Mouse (Mus musculus): ENCODE measurements around the gene Mllt3. TPM values are rescaled to one million over a fixed set of nuclear protein-coding genes. Genes with fewer than 3 reads are reported as not detected.

Gene Mllt3
- polyA plus RNA-seq, 1 experiment from 2014 or later, result 81.7 TPM

GRCm38 (mm10) chr4:88011870-88012572 lies 21.1 kb downstream of the Mllt3 start:
- WGBS, result 58% methylated on average over 4 of the region's 4 CpGs
- H3K4me3 ChIP-seq (replicated peaks), result no peak overlapping the region
- H3K27me3 ChIP-seq, result no peaks in the 10 kb centered on the region
- H3K27ac ChIP-seq, result no peak overlapping the region
- 0 out of 2 replicates have a peak, but pooled peaks have one; percentile 44 for ATAC-seq (ENCODE audit: low FRiP score)
- no peak overlapping the region for H3K9ac ChIP-seq
- no peaks in the 10 kb centered on the region for H3K9me3 ChIP-seq
- no peak overlapping the region for H3K4me2 ChIP-seq
- peaks cover 51% of the 10 kb centered on the region for H3K4me1 ChIP-seq
- peaks cover 11% of the 10 kb centered on the region for H3K36me3 ChIP-seq (replicated peaks)

- H3K27me3 ChIP-seq, result no peaks in the 10 kb centered on the region
Measured at GRCm38 (mm10) chr4:88010441-88010840, 22.7 kb downstream of the Mllt3 start.

GRCm38 (mm10) chr4:88005801-88006200 lies 27.4 kb downstream of the Mllt3 start:
- Histone ChIP-seq H3K27ac (no peak overlapping the region), H3K27me3 (no peaks in the 10 kb centered on the region), H3K4me3 (replicated peaks) (no peak overlapping the region), H3K4me2 (no peak overlapping the region), H3K36me3 (replicated peaks) (peaks cover 7% of the 10 kb centered on the region), H3K9me3 (no peaks in the 10 kb centered on the region), H3K4me1 (no peaks in the 10 kb centered on the region), H3K9ac (no peak overlapping the region)
- ATAC-seq (ENCODE audit: low FRiP score), result no peak
- WGBS, result 93% methylated on average over 3 of the region's 3 CpGs

More at GRCm38 (mm10) chr4:88010441-88010840, 22.7 kb downstream of the Mllt3 start:
- Histone ChIP-seq H3K4me2 (no peak overlapping the region), H3K4me1 (peaks cover 39% of the 10 kb centered on the region), H3K9me3 (no peaks in the 10 kb centered on the region), H3K9ac (no peak overlapping the region), H3K36me3 (replicated peaks) (peaks cover 11% of the 10 kb centered on the region), H3K4me3 (replicated peaks) (no peak overlapping the region), H3K27ac (no peak overlapping the region)
- WGBS, result 93% methylated on average over 5 of the region's 5 CpGs
- no peak for ATAC-seq (ENCODE audit: low FRiP score)

- Histone ChIP-seq H3K4me3 (replicated peaks) (no peak overlapping the region), H3K9me3 (no peaks in the 10 kb centered on the region), H3K4me2 (no peak overlapping the region), H3K27ac (no peak overlapping the region), H3K27me3 (no peaks in the 10 kb centered on the region), H3K4me1 (no peaks in the 10 kb centered on the region), H3K9ac (no peak overlapping the region), H3K36me3 (replicated peaks) (no peaks in the 10 kb centered on the region; the same call in none of the 2 replicates)
- ATAC-seq (ENCODE audit: low FRiP score), result no peak
- 86% methylated on average over 9 of the region's 9 CpGs for WGBS
Measured at GRCm38 (mm10) chr4:88003159-88003948, 29.8 kb downstream of the Mllt3 start.

- H3K9me3 ChIP-seq, result no peaks in the 10 kb centered on the region
- peaks cover 25% of the 10 kb centered on the region for H3K4me1 ChIP-seq
- H3K4me2 ChIP-seq, result no peak overlapping the region
- H3K27me3 ChIP-seq, result no peaks in the 10 kb centered on the region
- no peak for ATAC-seq (ENCODE audit: low FRiP score)
- H3K9ac ChIP-seq, result no peak overlapping the region
- no peak overlapping the region for H3K27ac ChIP-seq
- H3K36me3 ChIP-seq (replicated peaks), result peaks cover 10% of the 10 kb centered on the region
- 91% methylated on average over 5 of the region's 5 CpGs for WGBS
- H3K4me3 ChIP-seq (replicated peaks), result no peak overlapping the region
Measured at GRCm38 (mm10) chr4:87991710-87992109, 41.5 kb downstream of the Mllt3 start.

- peaks cover 8% of the 10 kb centered on the region for H3K36me3 ChIP-seq (replicated peaks)
- H3K9me3 ChIP-seq, result no peaks in the 10 kb centered on the region
- 44% methylated on average over 5 of the region's 5 CpGs for WGBS
- H3K27ac ChIP-seq, result no peak overlapping the region
- no peak overlapping the region for H3K4me3 ChIP-seq (replicated peaks)
- no peak for ATAC-seq (ENCODE audit: low FRiP score)
- H3K4me1 ChIP-seq, result peaks cover 25% of the 10 kb centered on the region
- H3K4me2 ChIP-seq, result no peak overlapping the region
- H3K27me3 ChIP-seq, result no peaks in the 10 kb centered on the region
- no peak overlapping the region for H3K9ac ChIP-seq
Measured at GRCm38 (mm10) chr4:87990940-87991339, 42.2 kb downstream of the Mllt3 start.

GRCm38 (mm10) chr4:87985281-87985680 lies 47.9 kb downstream of the Mllt3 start:
- Histone ChIP-seq H3K27ac (peak overlapping the region; percentile 66; the same call in 1 of the 2 replicates), H3K9me3 (no peaks in the 10 kb centered on the region), H3K4me2 (no peak overlapping the region), H3K27me3 (no peaks in the 10 kb centered on the region), H3K4me1 (peaks cover 48% of the 10 kb centered on the region), H3K36me3 (replicated peaks) (no peaks in the 10 kb centered on the region), H3K9ac (no peak overlapping the region), H3K4me3 (replicated peaks) (no peak overlapping the region)
- WGBS, result 31% methylated on average over 4 of the region's 4 CpGs
- no peak for ATAC-seq (ENCODE audit: low FRiP score)

GRCm38 (mm10) chr4:87984589-87984988 lies 48.6 kb downstream of the Mllt3 start:
- peaks cover 44% of the 10 kb centered on the region for H3K4me1 ChIP-seq
- no peaks in the 10 kb centered on the region for H3K9me3 ChIP-seq
- peak overlapping the region; percentile 66 for H3K27ac ChIP-seq
- WGBS, result 15% methylated on average over 3 of the region's 3 CpGs
- 0 out of 2 replicates have a peak, but pooled peaks have one; percentile 36 for ATAC-seq (ENCODE audit: low FRiP score)
- H3K27me3 ChIP-seq, result no peaks in the 10 kb centered on the region
- no peaks in the 10 kb centered on the region for H3K36me3 ChIP-seq (replicated peaks)
- H3K4me2 ChIP-seq, result peak overlapping the region; percentile 19; the same call in 1 of the 2 replicates
- H3K4me3 ChIP-seq (replicated peaks), result no peak overlapping the region
- no peak overlapping the region for H3K9ac ChIP-seq

GRCm38 (mm10) chr4:87984091-87984490 lies 49.1 kb downstream of the Mllt3 start:
- no peak for ATAC-seq (ENCODE audit: low FRiP score)
- 66% methylated on average over 5 of the region's 5 CpGs for WGBS
- Histone ChIP-seq H3K27ac (no peak overlapping the region), H3K36me3 (replicated peaks) (no peaks in the 10 kb centered on the region), H3K9me3 (no peaks in the 10 kb centered on the region), H3K9ac (no peak overlapping the region), H3K4me1 (peaks cover 39% of the 10 kb centered on the region), H3K4me3 (replicated peaks) (no peak overlapping the region), H3K27me3 (no peaks in the 10 kb centered on the region), H3K4me2 (no peak overlapping the region)

- Histone ChIP-seq H3K4me2 (no peak overlapping the region), H3K36me3 (replicated peaks) (no peaks in the 10 kb centered on the region), H3K9me3 (no peaks in the 10 kb centered on the region), H3K9ac (no peak overlapping the region), H3K27me3 (no peaks in the 10 kb centered on the region), H3K4me3 (replicated peaks) (no peak overlapping the region), H3K4me1 (peaks cover 45% of the 10 kb centered on the region), H3K27ac (no peak overlapping the region)
- ATAC-seq (ENCODE audit: low FRiP score), result no peak
- 73% methylated on average over 5 of the region's 5 CpGs for WGBS
Measured at GRCm38 (mm10) chr4:87982578-87982977, 50.6 kb downstream of the Mllt3 start.

- WGBS, result 70% methylated on average over 11 of the region's 11 CpGs
- H3K4me1 ChIP-seq, result peaks cover 14% of the 10 kb centered on the region
- no peaks in the 10 kb centered on the region for H3K36me3 ChIP-seq (replicated peaks)
- no peaks in the 10 kb centered on the region for H3K9me3 ChIP-seq
- no peak for ATAC-seq (ENCODE audit: low FRiP score)
- H3K4me2 ChIP-seq, result no peak overlapping the region
- no peak overlapping the region for H3K4me3 ChIP-seq (replicated peaks)
- 0 out of 2 replicates have a peak overlapping the region, but pooled peaks have one; percentile 5 for H3K27ac ChIP-seq
- no peaks in the 10 kb centered on the region for H3K27me3 ChIP-seq
- H3K9ac ChIP-seq, result no peak overlapping the region
Measured at GRCm38 (mm10) chr4:87977820-87978448, 55.2 kb downstream of the Mllt3 start.

- no peaks in the 10 kb centered on the region for H3K9me3 ChIP-seq
- no peak for ATAC-seq (ENCODE audit: low FRiP score)
- no peaks in the 10 kb centered on the region for H3K27me3 ChIP-seq
- H3K4me2 ChIP-seq, result no peak overlapping the region
- H3K4me3 ChIP-seq (replicated peaks), result no peak overlapping the region
- H3K4me1 ChIP-seq, result peaks cover 14% of the 10 kb centered on the region
- WGBS, result 94% methylated on average over 7 of the region's 7 CpGs
- H3K9ac ChIP-seq, result no peak overlapping the region
- no peaks in the 10 kb centered on the region for H3K36me3 ChIP-seq (replicated peaks)
- H3K27ac ChIP-seq, result no peak overlapping the region
Measured at GRCm38 (mm10) chr4:87965836-87966235, 67.3 kb downstream of the Mllt3 start.

Measured in forebrain, embryonic 12.5 days (tissue).